ENCODE assay signal across 7 mouse cellular contexts in the genomic region with DNA sequence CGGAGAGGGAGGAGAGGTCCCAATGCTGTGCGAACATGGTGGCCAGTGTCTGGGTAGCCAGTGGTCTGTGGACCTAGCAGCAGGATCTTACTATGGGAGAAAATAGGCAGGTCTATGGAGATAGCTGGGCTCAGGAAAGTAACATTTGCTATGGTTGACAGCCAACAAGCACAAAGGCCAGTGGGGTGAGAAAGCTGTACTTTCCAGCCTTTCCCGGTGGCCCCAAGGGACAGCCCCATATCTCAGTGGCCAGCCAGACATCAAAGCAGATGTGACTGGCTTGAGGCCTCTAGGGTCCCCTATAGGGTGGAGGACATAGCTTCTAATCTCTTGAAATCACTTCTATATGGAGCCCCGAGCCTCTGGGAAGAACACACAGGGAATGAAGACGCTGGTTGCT.
"Had no signal": no experiment of that assay in that cellular context is flagged by ENCODE, and none has a peak within 500 bp of the region (broad histone marks: within the 10 kb centered on the region; RNA-seq: fewer than 3 reads in every experiment).

No protein-coding gene starts in this region.

- H3K27ac ChIP-seq: limb, embryonic 13.5 days; liver, embryonic 14.5 days; midbrain, embryonic 12.5 days; neural tube, embryonic 13.5 days had no signal

- H3K4me1 ChIP-seq: limb, embryonic 13.5 days; midbrain, embryonic 12.5 days had no signal

- DNase-seq: right cerebral cortex, adult 18-20 months; right cerebral cortex, postnatal 25 days had no signal

- H3K4me3 ChIP-seq: layer of hippocampus, adult 2 months; limb, embryonic 13.5 days; midbrain, embryonic 12.5 days; neural tube, embryonic 13.5 days had no signal
